Mouse (Mus musculus): Measurements from ENCODE around the gene Nfx1.

GRCm38 (mm10) chr4:41037942-41038341 is 67.2 kb downstream of the Nfx1 start:
- no peak for TF ChIP-seq FLI1 (IDR thresholded peaks at IDR 0.05; ENCODE audit: low read length)
- no peak for TF ChIP-seq GATA1 (IDR thresholded peaks at IDR 0.05; ENCODE audit: borderline replicate concordance, low read length)
